Mouse (Mus musculus) erythroblast, adult 5-6 weeks (primary cell): ENCODE measurements around the gene Acvr1b. TPM values are rescaled to one million over a fixed set of nuclear protein-coding genes. Genes with fewer than 3 reads are reported as not detected.

Source experiments
- ATAC-seq: replicated peaks from 2 replicates; pipeline ENCODE4 v1.8.0; 2016; ENCODE audit warnings: moderate number of reproducible peaks, mild to moderate bottlenecking, moderate TSS enrichment, inconsistent platforms; ENCODE audit not compliant: poor library complexity, low FRiP score, severe bottlenecking
- total RNA-seq, 2 experiments: library from RNA; stranded (forward) in 1 of 2; stranded (reverse) in 1 of 2; fragments of 150-400 nt in 1 of 2; fragments of 200-764, 138-1000 nt in 1 of 2; gene quantifications; 2 replicates each; pipeline versions ENCODE4 v1.2.3 to v1.2.4; 2015 to 2017; ENCODE audit warnings: low replicate concordance in 2 of 2

Acvr1b gene
- total RNA-seq, 2 experiments from 2014 or later, result 0.38 to 2.6 TPM

DNA sequence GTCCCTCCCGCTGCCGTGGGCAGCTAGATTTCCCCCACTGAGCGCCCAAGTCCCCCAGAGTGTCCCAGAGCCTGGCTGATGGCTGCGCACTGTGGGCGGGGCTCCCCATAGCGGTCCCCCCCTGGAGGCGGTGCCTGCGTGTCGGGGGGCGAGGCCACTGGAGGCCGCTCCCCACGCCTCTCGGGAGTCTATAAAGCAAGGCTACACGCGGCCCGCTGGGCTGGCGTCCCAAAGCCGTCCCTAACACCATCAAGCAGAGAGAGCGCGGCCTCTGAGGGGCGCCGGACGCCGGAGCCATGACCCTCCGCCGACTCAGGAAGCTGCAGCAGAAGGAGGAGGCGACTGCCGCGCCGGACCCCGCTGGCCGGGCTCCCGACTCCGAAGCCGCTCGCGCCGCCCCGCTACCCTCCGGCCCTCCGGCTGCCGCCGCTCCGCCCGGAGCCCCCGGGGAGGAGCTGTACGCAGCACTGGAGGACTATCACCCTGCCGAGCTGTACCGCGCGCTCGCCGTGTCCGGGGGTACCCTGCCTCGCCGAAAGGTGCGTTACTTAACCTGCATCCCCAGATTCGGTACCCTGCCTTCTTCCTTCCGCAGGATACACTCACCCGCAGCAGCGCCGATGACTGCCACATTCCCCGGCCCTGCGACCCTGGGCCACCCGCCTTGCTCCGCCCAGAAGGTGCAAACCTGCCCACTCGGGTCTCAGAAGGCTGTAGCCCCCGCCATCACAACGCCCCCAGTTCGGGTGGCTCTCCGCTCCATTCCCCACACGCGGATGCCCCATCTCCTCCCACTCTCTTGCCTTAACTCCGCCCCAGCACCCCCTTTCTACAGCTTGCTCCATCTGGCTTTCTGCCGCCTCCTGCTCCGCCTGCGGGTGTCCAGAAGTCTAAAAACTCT is 50.4 kb downstream of the Acvr1b start, which contains the start of gene Grasp:
TSS of gene Grasp (plus strand) at position 183 of the 901 bp plus-strand sequence.
- no peak for ATAC-seq

DNA sequence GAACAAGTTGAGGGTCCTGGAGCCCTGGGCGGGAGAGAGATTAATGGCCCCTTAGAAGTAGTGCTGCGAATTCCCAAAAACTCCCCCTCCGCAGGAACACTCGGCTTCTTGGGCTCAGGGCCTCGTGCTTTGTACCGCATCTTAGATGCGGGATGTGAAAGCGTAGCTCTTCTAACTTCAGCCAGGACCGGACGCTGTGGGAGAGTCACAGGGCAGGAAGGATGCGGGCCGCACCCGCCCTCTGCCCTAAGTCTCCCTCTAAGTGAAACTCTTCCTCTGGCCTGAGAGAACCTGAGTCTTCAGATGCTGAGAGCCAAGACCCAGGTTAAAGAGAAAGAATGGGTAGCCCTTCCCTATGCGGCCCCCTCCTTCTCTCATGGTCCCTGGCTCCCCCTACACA is 51.1 kb downstream of the Acvr1b start:
- ATAC-seq, result no peak

GRCm38 (mm10) chr15:101227971-101228370 is 54.1 kb downstream of the Acvr1b start:
- ATAC-seq, result no peak

DNA sequence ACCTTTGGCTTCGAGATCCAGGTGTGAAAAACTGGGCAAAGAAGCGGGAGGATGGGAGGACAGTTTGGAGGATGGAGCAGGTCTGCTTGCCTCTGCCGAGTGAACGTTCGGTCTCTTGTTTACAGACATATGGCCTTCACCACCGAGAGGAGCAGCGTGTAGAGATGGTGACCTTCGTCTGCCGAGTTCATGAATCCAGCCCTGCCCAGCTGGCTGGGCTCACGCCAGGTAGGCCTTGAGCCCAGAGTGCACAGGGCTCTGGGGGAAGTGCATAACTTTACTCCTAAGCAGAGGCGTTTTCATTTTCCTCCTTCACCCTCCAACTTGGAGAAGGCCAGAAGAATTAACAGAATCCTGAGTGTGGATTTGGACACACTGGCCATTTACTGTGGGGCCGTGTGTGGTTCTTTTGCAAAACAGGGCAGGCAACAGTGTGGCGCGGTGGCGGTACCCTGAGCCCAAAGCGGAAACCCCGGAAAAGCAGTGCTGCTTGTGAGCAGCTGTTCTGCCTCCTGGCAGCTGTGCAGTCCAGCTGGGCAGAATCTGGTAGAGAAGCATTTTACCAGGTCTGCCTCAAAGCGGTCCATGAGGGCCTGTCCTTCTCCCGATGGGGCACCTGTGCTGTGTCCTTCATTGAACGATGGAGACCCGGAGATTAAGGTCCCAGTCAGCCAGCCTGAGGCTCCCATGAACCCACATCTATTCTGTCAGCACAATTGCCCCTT is 55.2 kb downstream of the Acvr1b start:
- ATAC-seq, result no peak

DNA sequence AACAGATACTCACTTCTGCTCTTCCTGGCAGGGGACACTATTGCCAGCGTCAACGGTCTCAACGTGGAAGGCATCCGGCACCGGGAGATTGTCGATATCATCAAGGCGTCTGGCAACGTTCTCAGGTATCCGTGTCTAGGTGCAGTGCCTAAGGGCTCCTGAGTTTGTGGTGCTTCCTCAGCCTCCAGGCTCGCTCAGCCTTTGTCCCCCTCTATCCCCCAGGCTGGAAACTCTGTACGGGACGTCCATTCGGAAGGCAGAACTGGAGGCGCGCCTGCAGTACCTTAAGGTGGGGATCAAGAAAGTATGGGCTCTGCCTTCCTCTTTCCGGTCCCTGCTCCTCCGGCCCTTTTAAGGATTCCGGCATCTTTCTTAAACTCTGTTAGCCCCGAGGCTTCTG is 56.6 kb downstream of the Acvr1b start:
- ATAC-seq, result no peak

DNA sequence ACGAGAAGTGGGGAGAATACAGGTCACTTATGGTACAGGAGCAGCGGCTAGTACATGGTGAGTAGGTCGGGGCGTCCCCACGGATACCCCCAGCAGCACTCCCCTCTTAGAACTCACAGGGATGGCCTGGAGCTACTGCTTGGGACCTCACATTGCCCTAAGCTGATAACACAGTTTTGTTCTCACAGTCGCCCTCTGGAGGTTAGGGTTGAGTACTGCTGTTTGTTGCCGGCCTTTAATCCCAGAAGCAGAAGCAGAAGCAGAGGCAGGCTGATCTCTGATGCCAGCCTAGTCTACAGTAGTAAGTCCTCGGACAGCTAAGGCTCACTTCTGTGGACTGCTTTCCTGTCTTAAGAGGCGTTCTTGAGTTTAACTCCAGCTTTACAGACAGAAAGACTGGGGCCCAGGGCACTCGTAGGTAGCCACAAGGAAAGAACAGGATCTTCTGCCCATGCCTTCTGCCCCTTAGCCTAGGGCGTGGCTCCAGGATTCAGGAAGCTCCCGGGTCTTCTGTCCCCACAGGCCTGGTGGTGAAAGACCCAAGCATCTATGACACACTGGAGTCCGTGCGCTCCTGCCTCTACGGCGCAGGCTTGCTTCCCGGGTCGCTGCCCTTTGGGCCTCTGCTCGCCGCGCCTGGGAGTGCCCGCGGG is 57.3 kb downstream of the Acvr1b start:
- ATAC-seq, result peak; percentile 33; the same call in 1 of the 2 replicates

GRCm38 (mm10) chr15:101231648-101232180 is 57.8 kb downstream of the Acvr1b start:
- no peak for ATAC-seq

- ATAC-seq, result no peak
These were observed 58.7 kb downstream of the Acvr1b start for GRCm38 (mm10) chr15:101232607-101233006.

DNA sequence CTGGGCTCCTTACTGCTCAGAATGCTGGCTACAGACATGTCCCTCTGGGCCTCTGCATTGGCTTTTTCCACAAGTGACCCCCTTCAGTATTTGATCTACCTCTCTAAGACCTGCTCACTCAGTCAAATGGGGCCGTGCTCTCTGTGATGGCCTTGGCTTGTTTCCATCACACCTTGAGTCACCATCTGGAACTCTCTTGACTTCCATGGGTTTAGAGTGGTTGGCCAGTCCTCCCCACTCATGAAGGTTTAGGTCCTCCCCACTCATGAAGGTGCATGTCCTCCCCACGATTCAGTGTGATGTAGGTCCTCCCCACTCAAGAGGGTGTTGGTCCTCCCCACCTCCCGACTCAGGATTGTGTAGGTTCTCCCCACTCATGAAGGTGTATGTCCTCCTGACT is 59.3 kb downstream of the Acvr1b start:
- ATAC-seq, result no peak

DNA sequence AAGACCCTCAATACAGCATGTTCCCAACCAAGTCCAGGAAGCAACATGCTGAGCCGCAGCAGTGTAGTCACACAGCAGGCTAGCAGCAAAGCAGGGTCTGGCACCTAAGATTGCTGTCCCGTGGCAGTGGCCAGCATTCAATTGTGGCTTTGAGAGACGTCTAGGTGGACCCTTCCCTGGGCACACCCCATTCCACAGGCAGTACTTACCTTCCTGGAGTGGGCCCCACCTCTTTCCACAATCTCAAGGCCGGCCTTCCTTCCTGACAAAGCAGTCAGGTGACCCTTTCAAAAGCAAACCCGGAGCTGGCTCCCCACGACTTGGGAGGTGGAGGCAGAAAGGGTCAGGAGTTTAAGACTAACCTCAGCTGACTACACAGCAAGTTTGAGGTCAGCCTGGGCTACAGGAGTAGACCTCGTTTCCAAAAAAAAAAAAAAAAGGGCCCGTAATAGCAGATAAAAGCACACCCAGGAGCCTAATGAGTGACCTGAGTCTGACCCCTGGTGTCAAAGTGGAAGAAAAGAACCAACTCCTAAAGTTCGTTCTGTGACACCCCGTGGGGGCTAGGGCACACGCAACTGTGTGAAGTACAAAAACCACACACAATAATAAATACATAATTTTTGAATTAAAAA is 59.9 kb downstream of the Acvr1b start:
- ATAC-seq, result no peak

DNA sequence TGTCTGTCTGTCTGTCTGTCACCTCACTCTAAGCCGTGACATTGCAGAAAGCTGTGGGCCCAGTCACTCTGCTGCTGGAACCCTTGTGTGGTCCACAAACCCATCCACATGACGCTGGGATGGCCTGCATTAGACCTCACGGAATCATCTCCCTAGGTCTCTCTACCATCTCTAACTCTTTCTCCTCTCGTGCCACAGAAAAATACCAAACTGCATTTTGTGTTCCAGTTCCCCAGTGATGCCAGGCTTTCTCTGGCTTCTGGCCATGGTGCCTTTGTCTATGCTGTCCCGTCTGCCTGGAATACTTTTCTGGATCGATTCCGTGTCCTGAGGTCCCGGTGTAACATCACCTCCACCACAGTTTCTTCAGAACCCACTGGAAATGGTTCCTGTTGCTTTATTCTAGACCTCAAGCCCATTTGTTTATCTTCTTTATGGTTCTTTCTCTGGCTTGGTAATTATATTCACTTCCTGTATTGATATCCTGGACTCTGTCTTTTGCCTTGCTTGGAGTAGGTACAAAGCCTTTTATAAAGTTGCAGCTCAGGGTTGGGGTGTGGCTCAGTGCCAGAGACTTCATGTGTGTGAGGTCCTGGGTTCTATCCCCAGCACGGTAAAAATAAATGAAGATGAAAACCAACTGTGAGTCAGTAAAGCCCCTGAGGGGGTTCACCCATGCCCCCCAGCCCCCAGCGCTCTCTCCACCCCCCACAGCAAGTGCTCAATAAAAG is 60.9 kb downstream of the Acvr1b start:
- ATAC-seq, result no peak

- no peak for ATAC-seq
These were observed 61.5 kb downstream of the Acvr1b start for GRCm38 (mm10) chr15:101235342-101235698.

DNA sequence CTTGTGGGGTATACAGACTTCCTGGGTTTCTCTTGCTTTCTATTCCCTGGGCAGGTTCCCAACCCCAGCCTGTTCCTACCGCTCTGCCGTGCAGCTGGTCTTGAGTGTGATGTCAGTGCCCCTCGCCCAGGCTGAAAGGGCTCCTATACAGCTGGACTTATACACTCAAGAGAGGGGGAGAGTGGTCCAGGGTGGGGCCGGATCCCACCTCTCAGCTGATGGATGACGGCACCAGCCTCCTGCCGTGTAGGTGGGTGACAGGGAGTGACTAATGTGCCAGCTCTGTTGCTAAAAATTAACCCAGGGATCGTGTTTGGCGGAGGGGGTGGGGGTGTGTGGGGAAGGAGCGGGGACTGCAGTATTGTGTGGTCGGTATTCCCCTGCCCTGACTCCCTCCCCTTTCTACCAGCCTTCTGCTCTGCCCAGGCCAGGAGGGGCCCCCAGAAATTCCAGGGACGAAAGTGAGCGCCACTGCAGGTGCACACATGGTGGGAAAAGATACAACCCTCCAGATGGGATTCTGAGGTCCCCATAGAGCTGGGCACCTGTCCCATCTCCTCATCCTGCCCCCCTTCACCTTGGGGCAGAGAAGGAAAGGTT is 62.0 kb downstream of the Acvr1b start:
- no peak for ATAC-seq

GRCm38 (mm10) chr15:101236878-101237277 is 63.0 kb downstream of the Acvr1b start:
- no peak for ATAC-seq

- ATAC-seq, result no peak
These were observed 65.1 kb downstream of the Acvr1b start for GRCm38 (mm10) chr15:101238885-101239511.

DNA sequence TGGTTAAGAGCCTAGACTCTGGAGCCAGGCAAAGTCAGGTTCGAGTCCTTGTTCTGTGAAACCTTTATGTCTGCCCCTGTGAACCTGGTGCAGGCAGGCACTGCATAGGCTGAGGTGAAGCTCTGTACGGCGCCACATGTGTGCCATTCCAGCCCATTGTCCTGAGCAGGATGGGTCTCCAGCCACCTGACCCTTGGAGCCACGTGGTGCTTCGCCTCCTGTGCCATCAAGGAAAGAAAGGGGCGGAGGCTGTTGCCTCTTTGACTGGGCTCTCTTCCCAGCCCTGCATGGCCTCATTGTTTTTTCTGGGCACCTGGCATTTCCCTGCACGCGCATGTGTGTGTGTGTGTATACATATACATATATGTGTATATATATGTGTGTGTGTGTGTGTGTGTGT is 66.0 kb downstream of the Acvr1b start:
- ATAC-seq, result no peak

DNA sequence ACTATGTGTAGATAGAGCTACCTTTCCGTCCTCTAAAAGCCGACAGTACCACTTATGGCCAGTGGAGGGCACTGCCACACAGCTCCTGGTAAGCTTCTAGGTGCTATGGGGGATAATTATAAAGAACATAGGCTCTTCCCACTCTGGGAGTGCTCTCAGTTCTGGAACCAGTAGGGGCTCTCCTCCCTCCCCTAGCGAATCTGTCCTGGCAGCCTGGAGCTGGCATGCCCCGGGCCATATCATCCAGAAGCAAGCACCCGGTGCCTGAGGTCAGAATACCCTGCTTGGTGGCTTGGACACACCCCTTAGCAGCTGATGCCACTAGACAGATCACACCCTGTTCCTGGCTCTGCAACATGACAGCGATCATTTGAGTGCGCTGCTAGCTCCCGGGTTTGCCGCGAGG is 66.9 kb downstream of the Acvr1b start:
- ATAC-seq, result peak; percentile 50; the same call in 1 of the 2 replicates

- no peak for ATAC-seq
These were observed 67.4 kb downstream of the Acvr1b start for GRCm38 (mm10) chr15:101241236-101241635.
